Mouse (Mus musculus): ENCODE data around the gene Nolc1.

Gene Nolc1

GRCm38 (mm10) chr19:46042476-46043011, 33.1 kb upstream of the Nolc1 start:
- no peak for DNase-seq (ENCODE audit: extremely low read depth, low read depth)

- DNase-seq (ENCODE audit: extremely low read depth, low read depth) = no peak
Measured at GRCm38 (mm10) chr19:46043380-46043779, 32.3 kb upstream of the Nolc1 start.

GRCm38 (mm10) chr19:46044271-46044992, 31.2 kb upstream of the Nolc1 start, which contains the start of gene Pprc1:
Gene Pprc1 (plus strand): TSS chr19:46044886.
- DNase-seq (ENCODE audit: extremely low read depth, low read depth) = no peak

GRCm38 (mm10) chr19:46044993-46045695, 30.5 kb upstream of the Nolc1 start, which contains the start of gene Ldb1:
Gene Ldb1 (minus strand): TSS chr19:46045214.
- DNase-seq (ENCODE audit: extremely low read depth, low read depth) = no peak

- no peak for DNase-seq (ENCODE audit: extremely low read depth, low read depth)
Measured at GRCm38 (mm10) chr19:46045696-46046311, 29.9 kb upstream of the Nolc1 start.

GRCm38 (mm10) chr19:46046621-46047025, 29.0 kb upstream of the Nolc1 start:
- DNase-seq (ENCODE audit: extremely low read depth, low read depth) = no peak

GRCm38 (mm10) chr19:46047426-46047825, 28.2 kb upstream of the Nolc1 start:
- DNase-seq (ENCODE audit: extremely low read depth, low read depth) = no peak

- DNase-seq (ENCODE audit: extremely low read depth, low read depth) = no peak
Measured at GRCm38 (mm10) chr19:46049129-46049528, 26.5 kb upstream of the Nolc1 start.

GRCm38 (mm10) chr19:46050462-46050861, 25.2 kb upstream of the Nolc1 start:
- no peak for DNase-seq (ENCODE audit: extremely low read depth, low read depth)

GRCm38 (mm10) chr19:46055752-46056387, 19.8 kb upstream of the Nolc1 start:
- DNase-seq (ENCODE audit: extremely low read depth, low read depth) = no peak

- DNase-seq (ENCODE audit: extremely low read depth, low read depth) = peak; percentile 99
Measured at GRCm38 (mm10) chr19:46056388-46056946, 19.2 kb upstream of the Nolc1 start.

GRCm38 (mm10) chr19:46056947-46057607, 18.6 kb upstream of the Nolc1 start:
- no peak for DNase-seq (ENCODE audit: extremely low read depth, low read depth)

GRCm38 (mm10) chr19:46058466-46058865, 17.2 kb upstream of the Nolc1 start:
- DNase-seq (ENCODE audit: extremely low read depth, low read depth) = no peak

GRCm38 (mm10) chr19:46060845-46061244, 14.8 kb upstream of the Nolc1 start:
- DNase-seq (ENCODE audit: extremely low read depth, low read depth) = no peak

- no peak for DNase-seq (ENCODE audit: extremely low read depth, low read depth)
Measured at GRCm38 (mm10) chr19:46068054-46068453, 7.6 kb upstream of the Nolc1 start.

GRCm38 (mm10) chr19:46073285-46073684, 2.4 kb upstream of the Nolc1 start:
- no peak for DNase-seq (ENCODE audit: extremely low read depth, low read depth)

- peak; percentile 47 for DNase-seq (ENCODE audit: extremely low read depth, low read depth)
Measured at GRCm38 (mm10) chr19:46074266-46074665, 1.4 kb upstream of the Nolc1 start.

- no peak for DNase-seq (ENCODE audit: extremely low read depth, low read depth)
Measured at GRCm38 (mm10) chr19:46078535-46078934, 2.9 kb downstream of the Nolc1 start.

- no peak for DNase-seq (ENCODE audit: extremely low read depth, low read depth)
Measured at GRCm38 (mm10) chr19:46085185-46085584, 9.5 kb downstream of the Nolc1 start.

GRCm38 (mm10) chr19:46086337-46086736, 10.7 kb downstream of the Nolc1 start:
- DNase-seq (ENCODE audit: extremely low read depth, low read depth) = peak; percentile 80

- no peak for DNase-seq (ENCODE audit: extremely low read depth, low read depth)
Measured at GRCm38 (mm10) chr19:46087871-46088270, 12.2 kb downstream of the Nolc1 start.

All from MEL-GATA-1-ER (cell line).